Mouse (Mus musculus): ENCODE data around the gene Taf1b. TPM values are rescaled to one million over a fixed set of nuclear protein-coding genes. Genes with fewer than 3 reads are reported as not detected.
"Not testable (repeated sequence)": the region's sequence is repeated elsewhere in the genome, so short reads cannot be mapped to it uniquely, and the experiment has no call there.

Taf1b gene
- polyA plus RNA-seq, 1 experiment from 2014 or later = 25.0 TPM

DNA sequence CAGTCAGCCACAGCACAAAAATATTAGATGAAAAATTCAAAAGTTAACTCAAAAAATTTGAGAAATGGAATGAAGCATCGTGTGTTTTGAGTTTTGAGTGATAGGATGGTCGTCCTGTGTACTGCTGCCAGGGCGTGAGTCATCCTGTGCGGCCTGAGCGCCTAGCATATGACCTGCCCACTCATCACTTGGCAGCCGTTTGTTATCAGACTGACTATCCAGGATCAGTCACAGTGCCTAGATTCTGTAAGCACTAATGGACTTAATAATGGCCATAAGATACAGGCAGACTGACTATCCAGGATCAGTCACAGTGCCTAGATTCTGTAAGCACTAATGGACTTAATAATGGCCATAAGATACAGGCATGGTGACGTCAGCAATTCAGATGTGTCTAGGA, 26.9 kb downstream of the Taf1b start:
- WGBS = 66% methylated on average over 7 of the region's 7 CpGs
- peaks cover 42% of the 10 kb centered on the region for H3K36me3 ChIP-seq (ENCODE audit: control insufficient read depth, insufficient read depth, low read length)
- H3K27ac ChIP-seq (replicated peaks in 1 of 2; ENCODE audit: control insufficient read depth in 1 of 2, insufficient read depth in 1 of 2, low read depth in 2 of 2, low read length in 2 of 2); H3K9ac ChIP-seq (ENCODE audit: low read length); H3K4me3 ChIP-seq (ENCODE audit: control insufficient read depth in 1 of 2, insufficient read depth in 1 of 2, low read depth in 1 of 2, low read length in 2 of 2); H3K4me1 ChIP-seq (ENCODE audit: control insufficient read depth in 2 of 2, insufficient read depth in 2 of 2, low read length in 2 of 2); H3K9me3 ChIP-seq (ENCODE audit: control insufficient read depth, low read length); H3K4me2 ChIP-seq (ENCODE audit: low read length); H3K27me3 ChIP-seq (ENCODE audit: control insufficient read depth, insufficient read depth, low read length); ATAC-seq (ENCODE audit: insufficient number of reproducible peaks, insufficient read depth, low FRiP score, low read depth): not testable (repeated sequence)

DNA sequence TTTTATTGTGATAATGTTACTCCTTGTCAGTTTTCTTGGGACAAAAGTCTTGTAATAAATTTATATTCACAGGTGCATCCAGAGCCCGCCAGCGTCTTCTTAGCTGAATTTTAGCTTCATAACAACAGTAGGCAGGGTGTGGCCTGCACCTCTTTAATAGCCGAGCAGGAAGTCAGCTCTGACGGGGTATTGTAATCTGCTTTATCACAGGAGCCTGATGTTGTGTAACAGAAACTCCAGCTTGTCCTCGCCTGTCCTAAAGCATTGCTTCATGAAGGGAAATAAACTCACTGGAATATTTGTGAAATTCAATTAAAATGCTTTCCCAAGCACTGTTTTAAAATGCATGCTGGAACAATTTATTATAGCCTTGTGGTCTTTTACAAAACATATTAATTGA, 38.2 kb downstream of the Taf1b start:
- WGBS = 62% methylated on average over 5 of the region's 5 CpGs
- H3K9me3 ChIP-seq (ENCODE audit: control insufficient read depth, low read length) = no peaks in the 10 kb centered on the region
- no peak overlapping the region for H3K4me2 ChIP-seq (ENCODE audit: low read length)
- H3K9ac ChIP-seq (ENCODE audit: low read length) = no peak overlapping the region
- H3K27ac ChIP-seq (replicated peaks in 1 of 2; ENCODE audit: control insufficient read depth in 1 of 2, insufficient read depth in 1 of 2, low read depth in 2 of 2, low read length in 2 of 2) = no peak overlapping the region
- H3K4me3 ChIP-seq (ENCODE audit: control insufficient read depth in 1 of 2, insufficient read depth in 1 of 2, low read depth in 1 of 2, low read length in 2 of 2) = no peak overlapping the region
- H3K36me3 ChIP-seq (ENCODE audit: control insufficient read depth, insufficient read depth, low read length) = peaks cover 10% of the 10 kb centered on the region
- H3K4me1 ChIP-seq (ENCODE audit: control insufficient read depth in 2 of 2, insufficient read depth in 2 of 2, low read length in 2 of 2) = no peaks in the 10 kb centered on the region
- no peaks in the 10 kb centered on the region for H3K27me3 ChIP-seq (ENCODE audit: control insufficient read depth, insufficient read depth, low read length)
- ATAC-seq (ENCODE audit: insufficient number of reproducible peaks, insufficient read depth, low FRiP score, low read depth) = no peak

- H3K4me1 ChIP-seq (ENCODE audit: control insufficient read depth in 2 of 2, insufficient read depth in 2 of 2, low read length in 2 of 2) = no peaks in the 10 kb centered on the region
- WGBS = 78% methylated on average over 2 of the region's 2 CpGs
- no peak overlapping the region for H3K27ac ChIP-seq (replicated peaks in 1 of 2; ENCODE audit: control insufficient read depth in 1 of 2, insufficient read depth in 1 of 2, low read depth in 2 of 2, low read length in 2 of 2)
- H3K4me3 ChIP-seq (ENCODE audit: control insufficient read depth in 1 of 2, insufficient read depth in 1 of 2, low read depth in 1 of 2, low read length in 2 of 2) = no peak overlapping the region
- H3K36me3 ChIP-seq (ENCODE audit: control insufficient read depth, insufficient read depth, low read length) = peaks cover 5% of the 10 kb centered on the region; the same call in 1 of the 2 replicates
- H3K9me3 ChIP-seq (ENCODE audit: control insufficient read depth, low read length) = no peaks in the 10 kb centered on the region
- no peak overlapping the region for H3K9ac ChIP-seq (ENCODE audit: low read length)
- no peak for ATAC-seq (ENCODE audit: insufficient number of reproducible peaks, insufficient read depth, low FRiP score, low read depth)
- H3K27me3 ChIP-seq (ENCODE audit: control insufficient read depth, insufficient read depth, low read length) = no peaks in the 10 kb centered on the region
- H3K4me2 ChIP-seq (ENCODE audit: low read length) = no peak overlapping the region
Observed at GRCm38 (mm10) chr12:24537201-24537600, 39.0 kb downstream of the Taf1b start.

- H3K9ac ChIP-seq (ENCODE audit: low read length) = no peak overlapping the region
- H3K36me3 ChIP-seq (ENCODE audit: control insufficient read depth, insufficient read depth, low read length) = peaks cover 5% of the 10 kb centered on the region; the same call in 1 of the 2 replicates
- H3K4me3 ChIP-seq (ENCODE audit: control insufficient read depth in 1 of 2, insufficient read depth in 1 of 2, low read depth in 1 of 2, low read length in 2 of 2) = no peak overlapping the region
- no peaks in the 10 kb centered on the region for H3K4me1 ChIP-seq (ENCODE audit: control insufficient read depth in 2 of 2, insufficient read depth in 2 of 2, low read length in 2 of 2)
- H3K4me2 ChIP-seq (ENCODE audit: low read length) = no peak overlapping the region
- no peak overlapping the region for H3K27ac ChIP-seq (replicated peaks in 1 of 2; ENCODE audit: control insufficient read depth in 1 of 2, insufficient read depth in 1 of 2, low read depth in 2 of 2, low read length in 2 of 2)
- 37% methylated on average over 4 of the region's 4 CpGs for WGBS
- ATAC-seq (ENCODE audit: insufficient number of reproducible peaks, insufficient read depth, low FRiP score, low read depth) = no peak
- H3K27me3 ChIP-seq (ENCODE audit: control insufficient read depth, insufficient read depth, low read length) = no peaks in the 10 kb centered on the region
- H3K9me3 ChIP-seq (ENCODE audit: control insufficient read depth, low read length) = no peaks in the 10 kb centered on the region
Observed at GRCm38 (mm10) chr12:24537965-24538364, 39.8 kb downstream of the Taf1b start.

DNA sequence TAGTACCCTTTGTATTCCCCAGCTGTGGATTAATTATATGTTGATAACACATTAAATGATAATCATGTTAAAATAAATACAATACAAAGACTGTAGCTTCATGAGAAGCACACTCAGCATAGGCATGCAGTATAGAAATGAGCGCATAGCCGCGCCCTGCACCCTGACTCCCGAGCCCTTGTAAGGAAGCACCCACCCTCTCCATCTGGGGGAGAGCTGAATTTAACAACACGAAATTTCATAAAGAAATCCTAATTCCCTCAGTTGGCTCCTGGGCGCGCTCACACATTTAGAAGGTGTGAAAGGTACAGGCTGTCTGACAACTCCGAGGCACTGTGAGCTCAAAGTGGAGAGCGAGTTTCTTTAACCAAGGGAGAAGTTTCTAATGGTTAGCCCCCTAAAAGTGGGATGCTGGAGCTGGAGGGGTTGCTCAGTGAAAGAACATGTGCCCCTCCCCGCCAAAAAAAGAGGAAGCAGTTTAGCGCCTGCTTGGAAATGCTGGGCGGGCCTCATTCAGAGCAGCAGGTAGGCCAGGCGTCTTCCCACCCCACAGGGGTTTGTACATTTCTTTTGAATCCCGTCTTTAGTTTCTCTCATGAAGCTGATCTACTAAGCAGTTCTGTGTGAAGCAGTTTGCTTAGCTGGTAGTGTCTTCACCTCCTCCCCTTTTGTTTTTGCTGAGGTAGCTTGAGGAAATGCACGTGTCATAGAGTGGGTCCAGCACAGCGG, 43.4 kb downstream of the Taf1b start:
- no peaks in the 10 kb centered on the region for H3K27me3 ChIP-seq (ENCODE audit: control insufficient read depth, insufficient read depth, low read length)
- no peak overlapping the region for H3K27ac ChIP-seq (replicated peaks in 1 of 2; ENCODE audit: control insufficient read depth in 1 of 2, insufficient read depth in 1 of 2, low read depth in 2 of 2, low read length in 2 of 2)
- H3K4me1 ChIP-seq (ENCODE audit: control insufficient read depth in 2 of 2, insufficient read depth in 2 of 2, low read length in 2 of 2) = peaks cover 0 to 3% of the 10 kb centered on the region in 2 experiments; a peak in 1 of 4 replicates
- H3K36me3 ChIP-seq (ENCODE audit: control insufficient read depth, insufficient read depth, low read length) = peaks cover 11% of the 10 kb centered on the region
- no peak for ATAC-seq (ENCODE audit: insufficient number of reproducible peaks, insufficient read depth, low FRiP score, low read depth)
- H3K4me3 ChIP-seq (ENCODE audit: control insufficient read depth in 1 of 2, insufficient read depth in 1 of 2, low read depth in 1 of 2, low read length in 2 of 2) = no peak overlapping the region
- no peak overlapping the region for H3K4me2 ChIP-seq (ENCODE audit: low read length)
- H3K9ac ChIP-seq (ENCODE audit: low read length) = no peak overlapping the region
- no peaks in the 10 kb centered on the region for H3K9me3 ChIP-seq (ENCODE audit: control insufficient read depth, low read length)
- 86% methylated on average over 16 of the region's 16 CpGs for WGBS

GRCm38 (mm10) chr12:24547686-24548085, 49.5 kb downstream of the Taf1b start:
- Histone ChIP-seq H3K36me3 (ENCODE audit: control insufficient read depth, insufficient read depth, low read length) (peaks cover 42% of the 10 kb centered on the region), H3K27ac (replicated peaks in 1 of 2; ENCODE audit: control insufficient read depth in 1 of 2, insufficient read depth in 1 of 2, low read depth in 2 of 2, low read length in 2 of 2) (no peak overlapping the region), H3K4me3 (ENCODE audit: control insufficient read depth in 1 of 2, insufficient read depth in 1 of 2, low read depth in 1 of 2, low read length in 2 of 2) (no peak overlapping the region), H3K27me3 (ENCODE audit: control insufficient read depth, insufficient read depth, low read length) (no peaks in the 10 kb centered on the region), H3K4me1 (ENCODE audit: control insufficient read depth in 2 of 2, insufficient read depth in 2 of 2, low read length in 2 of 2) (peaks cover 5 to 14% of the 10 kb centered on the region in 2 experiments), H3K9ac (ENCODE audit: low read length) (no peak overlapping the region), H3K9me3 (ENCODE audit: control insufficient read depth, low read length) (no peaks in the 10 kb centered on the region), H3K4me2 (ENCODE audit: low read length) (no peak overlapping the region)
- 80% methylated on average over 8 of the region's 8 CpGs for WGBS
- no peak for ATAC-seq (ENCODE audit: insufficient number of reproducible peaks, insufficient read depth, low FRiP score, low read depth)

DNA sequence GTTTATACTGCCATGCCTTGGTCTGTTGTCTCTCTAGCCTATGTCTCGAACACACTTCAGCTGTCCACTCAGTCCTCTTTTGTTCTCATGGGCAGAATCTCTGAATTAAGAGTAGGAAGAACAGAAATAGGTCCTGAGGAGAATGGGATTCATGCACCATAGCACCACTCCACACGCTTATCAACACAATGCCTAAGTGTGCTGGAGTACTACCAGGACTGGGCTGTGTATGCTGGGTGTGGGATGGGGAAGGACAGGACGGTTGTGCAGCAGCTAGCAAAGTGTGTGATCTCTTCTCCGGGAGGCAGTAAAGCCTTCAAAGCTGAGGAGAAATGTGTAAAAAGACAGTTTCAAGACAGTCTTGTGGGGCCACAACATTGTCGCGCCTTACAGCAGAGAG, 50.7 kb downstream of the Taf1b start:
- H3K9me3 ChIP-seq (ENCODE audit: control insufficient read depth, low read length) = no peaks in the 10 kb centered on the region
- peaks cover 8 to 18% of the 10 kb centered on the region in 2 experiments for H3K4me1 ChIP-seq (ENCODE audit: control insufficient read depth in 2 of 2, insufficient read depth in 2 of 2, low read length in 2 of 2)
- no peak for ATAC-seq (ENCODE audit: insufficient number of reproducible peaks, insufficient read depth, low FRiP score, low read depth)
- 54% methylated on average over 6 of the region's 6 CpGs for WGBS
- H3K27ac ChIP-seq (replicated peaks in 1 of 2; ENCODE audit: control insufficient read depth in 1 of 2, insufficient read depth in 1 of 2, low read depth in 2 of 2, low read length in 2 of 2) = no peak overlapping the region
- no peaks in the 10 kb centered on the region for H3K27me3 ChIP-seq (ENCODE audit: control insufficient read depth, insufficient read depth, low read length)
- no peak overlapping the region for H3K9ac ChIP-seq (ENCODE audit: low read length)
- H3K4me2 ChIP-seq (ENCODE audit: low read length) = no peak overlapping the region
- peaks cover 42% of the 10 kb centered on the region for H3K36me3 ChIP-seq (ENCODE audit: control insufficient read depth, insufficient read depth, low read length)
- no peak overlapping the region for H3K4me3 ChIP-seq (ENCODE audit: control insufficient read depth in 1 of 2, insufficient read depth in 1 of 2, low read depth in 1 of 2, low read length in 2 of 2)

- no peaks in the 10 kb centered on the region for H3K27me3 ChIP-seq (ENCODE audit: control insufficient read depth, insufficient read depth, low read length)
- H3K4me3 ChIP-seq (ENCODE audit: control insufficient read depth in 1 of 2, insufficient read depth in 1 of 2, low read depth in 1 of 2, low read length in 2 of 2) = no peak overlapping the region
- H3K9ac ChIP-seq (ENCODE audit: low read length) = no peak overlapping the region
- ATAC-seq (ENCODE audit: insufficient number of reproducible peaks, insufficient read depth, low FRiP score, low read depth) = no peak
- H3K4me2 ChIP-seq (ENCODE audit: low read length) = no peak overlapping the region
- H3K27ac ChIP-seq (replicated peaks in 1 of 2; ENCODE audit: control insufficient read depth in 1 of 2, insufficient read depth in 1 of 2, low read depth in 2 of 2, low read length in 2 of 2) = peak overlapping the region; percentile 47 to 78; a peak in 3 of 4 replicates
- no peaks in the 10 kb centered on the region for H3K9me3 ChIP-seq (ENCODE audit: control insufficient read depth, low read length)
- peaks cover 33% of the 10 kb centered on the region for H3K36me3 ChIP-seq (ENCODE audit: control insufficient read depth, insufficient read depth, low read length)
- 26% methylated on average over 2 of the region's 2 CpGs for WGBS
- peaks cover 8 to 15% of the 10 kb centered on the region in 2 experiments for H3K4me1 ChIP-seq (ENCODE audit: control insufficient read depth in 2 of 2, insufficient read depth in 2 of 2, low read length in 2 of 2)
Observed at GRCm38 (mm10) chr12:24552531-24552930, 54.4 kb downstream of the Taf1b start.
